Mouse (Mus musculus): ENCODE results near the gene Xpa. TPM values are rescaled to one million over a fixed set of nuclear protein-coding genes. Genes with fewer than 3 reads are reported as not detected.

Xpa gene
- polyA plus RNA-seq, 1 experiment = 33.4 TPM

GRCm38 (mm10) chr4:46131791-46132190 lies 64.3 kb downstream of the Xpa start:
- no peak overlapping the region for H3K4me3 ChIP-seq (ENCODE audit: control insufficient read depth, insufficient read depth, low read length)
- TF ChIP-seq POLR2A (IDR thresholded peaks at IDR 0.05; ENCODE audit: control insufficient read depth, extremely low read depth, insufficient read depth, low read length, poor library complexity) = no peak
- no peak for TF ChIP-seq CTCF (IDR thresholded peaks at IDR 0.05; ENCODE audit: borderline replicate concordance, control insufficient read depth, extremely low read depth, insufficient read depth, low read length, poor library complexity)
- 93% methylated on average over 6 of the region's 6 CpGs for whole genome bisulfite sequencing
- peaks cover 11% of the 10 kb centered on the region for H3K36me3 ChIP-seq (ENCODE audit: control insufficient read depth, insufficient read depth, low read length)
- no peak overlapping the region for H3K27ac ChIP-seq (ENCODE audit: control insufficient read depth, insufficient read depth, low read length)
- no peaks in the 10 kb centered on the region for H3K27me3 ChIP-seq (ENCODE audit: control insufficient read depth, insufficient read depth, low read length)
- no peaks in the 10 kb centered on the region for H3K4me1 ChIP-seq (replicated peaks; ENCODE audit: control insufficient read depth, insufficient read depth, low read length)
- DNase-seq = no peak

DNA sequence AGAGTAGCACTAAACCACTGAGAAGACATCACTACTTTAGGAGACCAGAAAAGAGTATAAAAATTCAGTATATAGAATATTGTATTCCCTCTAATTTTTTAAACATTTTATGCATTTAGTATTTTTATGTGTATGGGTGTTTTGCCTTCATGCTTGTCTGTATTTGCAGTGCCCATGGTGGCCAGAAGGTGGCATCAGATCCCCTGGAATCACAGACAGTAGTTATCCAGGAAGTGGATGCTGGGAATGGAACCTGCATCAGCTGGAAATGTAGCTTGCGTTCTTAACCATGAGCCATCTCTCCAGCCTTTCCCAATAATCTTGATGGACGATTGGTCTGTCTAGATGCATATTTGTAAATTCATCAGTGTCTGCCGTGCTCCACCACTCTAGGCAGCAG lies 65.9 kb downstream of the Xpa start:
- peak; percentile 67 for DNase-seq
- WGBS = 94% methylated on average over 3 of the region's 3 CpGs
- Histone ChIP-seq H3K27ac (ENCODE audit: control insufficient read depth, insufficient read depth, low read length) (no peak overlapping the region), H3K27me3 (ENCODE audit: control insufficient read depth, insufficient read depth, low read length) (no peaks in the 10 kb centered on the region), H3K4me3 (ENCODE audit: control insufficient read depth, insufficient read depth, low read length) (no peak overlapping the region), H3K4me1 (replicated peaks; ENCODE audit: control insufficient read depth, insufficient read depth, low read length) (no peaks in the 10 kb centered on the region), H3K36me3 (ENCODE audit: control insufficient read depth, insufficient read depth, low read length) (peaks cover 11% of the 10 kb centered on the region)
- no peak for TF ChIP-seq CTCF (IDR thresholded peaks at IDR 0.05; ENCODE audit: borderline replicate concordance, control insufficient read depth, extremely low read depth, insufficient read depth, low read length, poor library complexity)

DNA sequence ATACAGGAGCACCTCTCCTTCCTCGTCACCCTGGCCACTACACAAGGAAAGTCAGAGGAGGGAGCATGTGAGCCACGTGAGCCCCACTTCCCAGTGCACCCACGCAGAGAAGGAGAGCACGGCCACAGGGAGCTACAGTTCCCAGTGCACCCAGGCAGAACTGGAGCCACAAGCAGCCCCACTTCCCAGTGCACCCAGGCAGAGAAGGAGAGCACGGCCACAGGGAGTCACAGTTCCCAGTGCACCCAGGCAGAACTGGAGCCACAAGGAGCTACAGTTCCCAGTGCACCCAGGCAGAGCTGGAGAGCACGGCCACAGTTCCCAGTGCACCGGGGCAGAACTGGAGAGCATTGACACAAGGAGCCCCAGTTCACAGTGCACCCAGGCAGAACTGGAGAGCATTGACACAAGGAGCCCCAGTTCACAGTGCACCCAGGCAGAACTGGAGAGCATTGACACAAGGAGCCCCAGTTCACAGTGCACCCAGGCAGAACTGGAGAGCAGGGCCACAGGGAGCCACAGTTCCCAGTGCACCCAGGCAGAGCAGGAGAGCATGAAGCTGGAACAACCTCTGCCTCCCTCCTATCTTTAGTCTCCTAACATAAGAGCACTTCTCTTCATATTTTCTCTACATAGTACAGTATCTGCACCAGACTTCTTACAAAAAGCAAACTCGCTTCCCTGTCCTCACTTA lies 66.7 kb downstream of the Xpa start:
- Histone ChIP-seq H3K27me3 (ENCODE audit: control insufficient read depth, insufficient read depth, low read length) (no peaks in the 10 kb centered on the region), H3K4me1 (replicated peaks; ENCODE audit: control insufficient read depth, insufficient read depth, low read length) (no peaks in the 10 kb centered on the region), H3K27ac (ENCODE audit: control insufficient read depth, insufficient read depth, low read length) (no peak overlapping the region), H3K4me3 (ENCODE audit: control insufficient read depth, insufficient read depth, low read length) (no peak overlapping the region), H3K36me3 (ENCODE audit: control insufficient read depth, insufficient read depth, low read length) (peaks cover 17% of the 10 kb centered on the region)
- DNase-seq = no peak
- 97% methylated on average over 8 of the region's 8 CpGs for WGBS
- TF ChIP-seq CTCF (IDR thresholded peaks at IDR 0.05; ENCODE audit: borderline replicate concordance, control insufficient read depth, extremely low read depth, insufficient read depth, low read length, poor library complexity) (no peak), POLR2A (IDR thresholded peaks at IDR 0.05; ENCODE audit: control insufficient read depth, extremely low read depth, insufficient read depth, low read length, poor library complexity) (no peak)

GRCm38 (mm10) chr4:46126541-46126940 lies 69.6 kb downstream of the Xpa start:
- Histone ChIP-seq H3K36me3 (ENCODE audit: control insufficient read depth, insufficient read depth, low read length) (peaks cover 37% of the 10 kb centered on the region), H3K4me1 (replicated peaks; ENCODE audit: control insufficient read depth, insufficient read depth, low read length) (no peaks in the 10 kb centered on the region)
- TF ChIP-seq POLR2A (IDR thresholded peaks at IDR 0.05; ENCODE audit: control insufficient read depth, extremely low read depth, insufficient read depth, low read length, poor library complexity) (no peak), CTCF (IDR thresholded peaks at IDR 0.05; ENCODE audit: borderline replicate concordance, control insufficient read depth, extremely low read depth, insufficient read depth, low read length, poor library complexity) (peak; percentile 61; the same call in 1 of the 2 replicates)

DNA sequence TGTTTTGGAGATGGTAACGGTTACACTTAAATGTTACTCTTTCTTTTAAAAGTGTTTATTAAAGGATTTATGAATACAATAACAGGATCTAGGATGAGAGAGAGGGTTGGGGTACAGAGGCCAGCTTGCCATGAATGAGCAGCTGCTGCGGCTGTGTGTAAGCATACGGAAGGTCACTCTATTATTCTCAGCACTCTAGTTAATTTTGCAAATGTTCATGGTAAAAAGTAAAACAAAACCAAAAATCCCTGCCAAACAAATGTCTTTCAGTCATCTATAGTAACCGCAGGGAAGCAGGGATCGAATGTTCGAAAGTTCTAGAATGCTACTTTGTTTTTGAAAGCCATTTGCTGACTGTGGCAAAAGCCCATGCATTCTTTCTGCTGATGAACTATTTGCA lies 72.8 kb downstream of the Xpa start:
- Histone ChIP-seq H3K27ac (ENCODE audit: control insufficient read depth, insufficient read depth, low read length) (no peak overlapping the region), H3K36me3 (ENCODE audit: control insufficient read depth, insufficient read depth, low read length) (peaks cover 48% of the 10 kb centered on the region), H3K4me3 (ENCODE audit: control insufficient read depth, insufficient read depth, low read length) (no peak overlapping the region), H3K27me3 (ENCODE audit: control insufficient read depth, insufficient read depth, low read length) (no peaks in the 10 kb centered on the region), H3K4me1 (replicated peaks; ENCODE audit: control insufficient read depth, insufficient read depth, low read length) (no peaks in the 10 kb centered on the region)
- no peak for DNase-seq
- WGBS = 98% methylated on average over 6 of the region's 6 CpGs
- no peak for TF ChIP-seq POLR2A (IDR thresholded peaks at IDR 0.05; ENCODE audit: control insufficient read depth, extremely low read depth, insufficient read depth, low read length, poor library complexity)

More at GRCm38 (mm10) chr4:46126541-46126940, 69.6 kb downstream of the Xpa start:
- no peak overlapping the region for H3K4me3 ChIP-seq (ENCODE audit: control insufficient read depth, insufficient read depth, low read length)
- 48% methylated on average over 2 of the region's 2 CpGs for WGBS
- no peaks in the 10 kb centered on the region for H3K27me3 ChIP-seq (ENCODE audit: control insufficient read depth, insufficient read depth, low read length)
- peak; percentile 64 for DNase-seq
- H3K27ac ChIP-seq (ENCODE audit: control insufficient read depth, insufficient read depth, low read length) = no peak overlapping the region

- peaks cover 70% of the 10 kb centered on the region for H3K36me3 ChIP-seq (ENCODE audit: control insufficient read depth, insufficient read depth, low read length)
Observed at GRCm38 (mm10) chr4:46120767-46121166, 75.3 kb downstream of the Xpa start.

More at GRCm38 (mm10) chr4:46120767-46121166, 75.3 kb downstream of the Xpa start:
- Histone ChIP-seq H3K27me3 (ENCODE audit: control insufficient read depth, insufficient read depth, low read length) (no peaks in the 10 kb centered on the region), H3K27ac (ENCODE audit: control insufficient read depth, insufficient read depth, low read length) (no peak overlapping the region), H3K4me3 (ENCODE audit: control insufficient read depth, insufficient read depth, low read length) (no peak overlapping the region), H3K4me1 (replicated peaks; ENCODE audit: control insufficient read depth, insufficient read depth, low read length) (no peaks in the 10 kb centered on the region)
- TF ChIP-seq POLR2A (IDR thresholded peaks at IDR 0.05; ENCODE audit: control insufficient read depth, extremely low read depth, insufficient read depth, low read length, poor library complexity) (no peak), CTCF (IDR thresholded peaks at IDR 0.05; ENCODE audit: borderline replicate concordance, control insufficient read depth, extremely low read depth, insufficient read depth, low read length, poor library complexity) (no peak)
- no peak for DNase-seq
- WGBS = 87% methylated on average over 3 of the region's 3 CpGs
